Comparison of ENCODE assay signal across 26 mouse cellular contexts in genomic region chr13:51333481-51333880, GRCm38 (mm10).
"Had no signal": no experiment of that assay in that cellular context is flagged by ENCODE, and none has a peak within 500 bp of the region (broad histone marks: within the 10 kb centered on the region; RNA-seq: fewer than 3 reads in every experiment).

No protein-coding gene starts in this region.

- H3K9me3 ChIP-seq: heart, embryonic 10.5 days; heart, embryonic 12.5 days; hindbrain, embryonic 10.5 days; hindbrain, embryonic 12.5 days; intestine, embryonic 15.5 days; limb, embryonic 13.5 days; limb, embryonic 15.5 days; liver, embryonic 12.5 days had no signal

- H3K4me1 ChIP-seq: liver, embryonic 12.5 days had no signal

- H3K27ac ChIP-seq: gastrocnemius, adult 2 months; heart, embryonic 10.5 days; hindbrain, embryonic 10.5 days; hindbrain, embryonic 12.5 days; hindbrain, embryonic 14.5 days; intestine, embryonic 15.5 days; kidney, postnatal 0 days; liver, embryonic 12.5 days; liver, embryonic 14.5 days had no signal

- ATAC-seq: hindbrain, embryonic 16.5 days; inflammation-experienced regulatory T-cells, adult 6 months; intestine, embryonic 15.5 days; intestine, postnatal 0 days; liver, embryonic 12.5 days had no signal

- DNase-seq: gastrocnemius, adult 2 months; gastrocnemius, postnatal 10 days; gastrocnemius, postnatal 25 days; heart, postnatal 10 days; heart, postnatal 4 days; kidney, adult 18-20 months; kidney, adult 8-10 months; kidney, postnatal 14 days; kidney, postnatal 36 days; layer of hippocampus, adult 9-11 months; layer of hippocampus, postnatal 36 days; left cerebral cortex, postnatal 4 days had no signal

- H3K4me2 ChIP-seq: heart, embryonic 12.5 days; hindbrain, embryonic 12.5 days; hindbrain, embryonic 14.5 days; intestine, embryonic 15.5 days; limb, embryonic 13.5 days; limb, embryonic 15.5 days; liver, embryonic 12.5 days had no signal

- H3K27me3 ChIP-seq: heart, embryonic 12.5 days; hindbrain, embryonic 12.5 days; intestine, embryonic 15.5 days; limb, embryonic 13.5 days; limb, embryonic 15.5 days; liver, embryonic 12.5 days had no signal

- H3K9ac ChIP-seq: heart, embryonic 12.5 days; hindbrain, embryonic 12.5 days; hindbrain, embryonic 14.5 days; intestine, embryonic 15.5 days; limb, embryonic 13.5 days; limb, embryonic 15.5 days; liver, embryonic 12.5 days; liver, embryonic 14.5 days had no signal

- H3K36me3 ChIP-seq: heart, embryonic 10.5 days; heart, embryonic 12.5 days; hindbrain, embryonic 10.5 days; hindbrain, embryonic 12.5 days; intestine, embryonic 15.5 days; limb, embryonic 13.5 days; limb, embryonic 15.5 days; liver, embryonic 12.5 days had no signal

- H3K4me3 ChIP-seq: gastrocnemius, adult 2 months; heart, embryonic 10.5 days; heart, embryonic 12.5 days; hindbrain, embryonic 10.5 days; hindbrain, embryonic 12.5 days; intestine, embryonic 15.5 days; limb, embryonic 13.5 days; limb, embryonic 15.5 days; liver, embryonic 12.5 days had no signal
